Mouse (Mus musculus): ENCODE data around the gene Pdss1.

Pdss1 gene

GRCm38 (mm10) chr2:22961681-22962080, 66.4 kb downstream of the Pdss1 start:
- DNase-seq (ENCODE audit: low spot score in 2 of 2): no peak

- DNase-seq (ENCODE audit: low spot score in 2 of 2): peak; percentile 37 to 46
Measured at GRCm38 (mm10) chr2:22962242-22962641, 66.9 kb downstream of the Pdss1 start.

GRCm38 (mm10) chr2:22962970-22963369, 67.6 kb downstream of the Pdss1 start:
- no peak for DNase-seq (ENCODE audit: low spot score in 2 of 2)

- DNase-seq (ENCODE audit: low spot score in 2 of 2): no peak
Measured at GRCm38 (mm10) chr2:22977387-22977973, 82.2 kb downstream of the Pdss1 start.

- DNase-seq (ENCODE audit: low spot score in 2 of 2): peak; percentile 20 to 33
Measured at GRCm38 (mm10) chr2:22985973-22986657, 90.8 kb downstream of the Pdss1 start.

All from frontal cortex, postnatal 36 days (tissue).